Mouse (Mus musculus): ENCODE measurements around the gene Edem3. TPM values are rescaled to one million over a fixed set of nuclear protein-coding genes. Genes with fewer than 3 reads are reported as not detected.

The Edem3 gene
- 9.1 and 21.7 TPM in 2 replicates for polyA plus RNA-seq (2014; fragmentation: Nextera tagmentation; extraction: Ambion mirVana)

- peaks cover 9% of the 10 kb centered on the region; the same call in 1 of the 2 replicates for H3K4me1 ChIP-seq (ENCODE audit: control insufficient read depth, insufficient read depth, low read length)
- H3K27ac ChIP-seq (ENCODE audit: low read depth, low read length) = peak within 1 kb of the TSS; percentile 73
- H3K9ac ChIP-seq (ENCODE audit: low read depth, low read length) = peak within 1 kb of the TSS; percentile 79
- peak; percentile 100 for ATAC-seq (ENCODE audit: low FRiP score, low TSS enrichment)
- H3K36me3 ChIP-seq (ENCODE audit: control insufficient read depth, insufficient read depth, low read length) = no peaks in the 10 kb centered on the region; the same call in 1 of the 2 replicates
- under 1% methylated on average over 60 of the region's 64 CpGs for WGBS
- peak within 1 kb of the TSS; percentile 83 for H3K4me2 ChIP-seq (replicated peaks; ENCODE audit: low read depth, low read length)
- no peaks in the 10 kb centered on the region for H3K9me3 ChIP-seq (ENCODE audit: control insufficient read depth, low read length)
- no peaks in the 10 kb centered on the region for H3K27me3 ChIP-seq (ENCODE audit: control insufficient read depth, insufficient read depth, low read length)
- H3K4me3 ChIP-seq (ENCODE audit: low read length) = peak within 1 kb of the TSS; percentile 88
Observed at GRCm38 (mm10) chr1:151754881-151755659, at the start of gene Edem3. Gene Edem3, plus strand, starts transcription at chr1:151755371.

GRCm38 (mm10) chr1:151705723-151706396, 49.3 kb upstream of the Edem3 start:
- WGBS = 30% methylated on average over 11 of the region's 11 CpGs
- peak; percentile 60 for ATAC-seq (ENCODE audit: low FRiP score, low TSS enrichment)
- Histone ChIP-seq H3K4me1 (ENCODE audit: control insufficient read depth, insufficient read depth, low read length) (no peaks in the 10 kb centered on the region), H3K9ac (ENCODE audit: low read depth, low read length) (no peak overlapping the region), H3K27me3 (ENCODE audit: control insufficient read depth, insufficient read depth, low read length) (no peaks in the 10 kb centered on the region), H3K4me2 (replicated peaks; ENCODE audit: low read depth, low read length) (no peak overlapping the region), H3K4me3 (ENCODE audit: low read length) (no peak overlapping the region), H3K27ac (ENCODE audit: low read depth, low read length) (no peak overlapping the region), H3K36me3 (ENCODE audit: control insufficient read depth, insufficient read depth, low read length) (no peaks in the 10 kb centered on the region), H3K9me3 (ENCODE audit: control insufficient read depth, low read length) (no peaks in the 10 kb centered on the region)

- 0 out of 2 replicates have a peak overlapping the region, but pooled peaks have one; percentile 8 for H3K9ac ChIP-seq (ENCODE audit: low read depth, low read length)
- no peaks in the 10 kb centered on the region for H3K9me3 ChIP-seq (ENCODE audit: control insufficient read depth, low read length)
- no peak overlapping the region for H3K27ac ChIP-seq (ENCODE audit: low read depth, low read length)
- ATAC-seq (ENCODE audit: low FRiP score, low TSS enrichment) = no peak; the same call in 1 of the 2 replicates
- no peak overlapping the region for H3K4me2 ChIP-seq (replicated peaks; ENCODE audit: low read depth, low read length)
- no peaks in the 10 kb centered on the region for H3K27me3 ChIP-seq (ENCODE audit: control insufficient read depth, insufficient read depth, low read length)
- H3K4me3 ChIP-seq (ENCODE audit: low read length) = no peak overlapping the region
- no peaks in the 10 kb centered on the region for H3K36me3 ChIP-seq (ENCODE audit: control insufficient read depth, insufficient read depth, low read length)
- no peaks in the 10 kb centered on the region for H3K4me1 ChIP-seq (ENCODE audit: control insufficient read depth, insufficient read depth, low read length)
- WGBS = 89% methylated on average over 3 of the region's 3 CpGs
Observed at GRCm38 (mm10) chr1:151706397-151706752, 48.8 kb upstream of the Edem3 start.

- no peak overlapping the region for H3K9ac ChIP-seq (ENCODE audit: low read depth, low read length)
- ATAC-seq (ENCODE audit: low FRiP score, low TSS enrichment) = no peak
- no peaks in the 10 kb centered on the region for H3K4me1 ChIP-seq (ENCODE audit: control insufficient read depth, insufficient read depth, low read length)
- H3K4me3 ChIP-seq (ENCODE audit: low read length) = no peak overlapping the region
- no peak overlapping the region for H3K27ac ChIP-seq (ENCODE audit: low read depth, low read length)
- H3K36me3 ChIP-seq (ENCODE audit: control insufficient read depth, insufficient read depth, low read length) = no peaks in the 10 kb centered on the region
- no peaks in the 10 kb centered on the region for H3K9me3 ChIP-seq (ENCODE audit: control insufficient read depth, low read length)
- H3K4me2 ChIP-seq (replicated peaks; ENCODE audit: low read depth, low read length) = no peak overlapping the region
- WGBS = 20% methylated on average over 13 of the region's 13 CpGs
- no peaks in the 10 kb centered on the region for H3K27me3 ChIP-seq (ENCODE audit: control insufficient read depth, insufficient read depth, low read length)
Observed at GRCm38 (mm10) chr1:151708966-151709733, 46.0 kb upstream of the Edem3 start.

- Histone ChIP-seq H3K4me2 (replicated peaks; ENCODE audit: low read depth, low read length) (no peak overlapping the region), H3K4me1 (ENCODE audit: control insufficient read depth, insufficient read depth, low read length) (no peaks in the 10 kb centered on the region), H3K27me3 (ENCODE audit: control insufficient read depth, insufficient read depth, low read length) (no peaks in the 10 kb centered on the region), H3K27ac (ENCODE audit: low read depth, low read length) (no peak overlapping the region), H3K4me3 (ENCODE audit: low read length) (no peak overlapping the region), H3K36me3 (ENCODE audit: control insufficient read depth, insufficient read depth, low read length) (no peaks in the 10 kb centered on the region), H3K9ac (ENCODE audit: low read depth, low read length) (no peak overlapping the region), H3K9me3 (ENCODE audit: control insufficient read depth, low read length) (no peaks in the 10 kb centered on the region)
- WGBS = 54% methylated on average over 2 of the region's 2 CpGs
- ATAC-seq (ENCODE audit: low FRiP score, low TSS enrichment) = no peak
Observed at GRCm38 (mm10) chr1:151709734-151710022, 45.5 kb upstream of the Edem3 start.

GRCm38 (mm10) chr1:151710424-151711055, 44.6 kb upstream of the Edem3 start:
- H3K4me2 ChIP-seq (replicated peaks; ENCODE audit: low read depth, low read length) = no peak overlapping the region
- no peak for ATAC-seq (ENCODE audit: low FRiP score, low TSS enrichment)
- H3K9ac ChIP-seq (ENCODE audit: low read depth, low read length) = no peak overlapping the region
- no peaks in the 10 kb centered on the region for H3K9me3 ChIP-seq (ENCODE audit: control insufficient read depth, low read length)
- H3K36me3 ChIP-seq (ENCODE audit: control insufficient read depth, insufficient read depth, low read length) = no peaks in the 10 kb centered on the region
- 49% methylated on average over 5 of the region's 5 CpGs for WGBS
- H3K4me3 ChIP-seq (ENCODE audit: low read length) = no peak overlapping the region
- H3K27ac ChIP-seq (ENCODE audit: low read depth, low read length) = no peak overlapping the region
- no peaks in the 10 kb centered on the region for H3K4me1 ChIP-seq (ENCODE audit: control insufficient read depth, insufficient read depth, low read length)
- no peaks in the 10 kb centered on the region for H3K27me3 ChIP-seq (ENCODE audit: control insufficient read depth, insufficient read depth, low read length)

- no peak overlapping the region for H3K4me2 ChIP-seq (replicated peaks; ENCODE audit: low read depth, low read length)
- no peaks in the 10 kb centered on the region for H3K9me3 ChIP-seq (ENCODE audit: control insufficient read depth, low read length)
- no peak overlapping the region for H3K9ac ChIP-seq (ENCODE audit: low read depth, low read length)
- H3K36me3 ChIP-seq (ENCODE audit: control insufficient read depth, insufficient read depth, low read length) = no peaks in the 10 kb centered on the region
- H3K27me3 ChIP-seq (ENCODE audit: control insufficient read depth, insufficient read depth, low read length) = no peaks in the 10 kb centered on the region
- no peak for ATAC-seq (ENCODE audit: low FRiP score, low TSS enrichment)
- no peak overlapping the region for H3K4me3 ChIP-seq (ENCODE audit: low read length)
- 77% methylated on average over 7 of the region's 7 CpGs for WGBS
- no peaks in the 10 kb centered on the region for H3K4me1 ChIP-seq (ENCODE audit: control insufficient read depth, insufficient read depth, low read length)
- no peak overlapping the region for H3K27ac ChIP-seq (ENCODE audit: low read depth, low read length)
Observed at GRCm38 (mm10) chr1:151711062-151711461, 44.1 kb upstream of the Edem3 start.

GRCm38 (mm10) chr1:151712664-151713063, 42.5 kb upstream of the Edem3 start:
- H3K4me1 ChIP-seq (ENCODE audit: control insufficient read depth, insufficient read depth, low read length) = no peaks in the 10 kb centered on the region
- no peak overlapping the region for H3K4me2 ChIP-seq (replicated peaks; ENCODE audit: low read depth, low read length)
- no peaks in the 10 kb centered on the region for H3K9me3 ChIP-seq (ENCODE audit: control insufficient read depth, low read length)
- no peak for ATAC-seq (ENCODE audit: low FRiP score, low TSS enrichment)
- H3K9ac ChIP-seq (ENCODE audit: low read depth, low read length) = no peak overlapping the region
- no peak overlapping the region for H3K27ac ChIP-seq (ENCODE audit: low read depth, low read length)
- 40% methylated on average over 5 of the region's 5 CpGs for WGBS
- no peaks in the 10 kb centered on the region for H3K27me3 ChIP-seq (ENCODE audit: control insufficient read depth, insufficient read depth, low read length)
- H3K36me3 ChIP-seq (ENCODE audit: control insufficient read depth, insufficient read depth, low read length) = no peaks in the 10 kb centered on the region
- no peak overlapping the region for H3K4me3 ChIP-seq (ENCODE audit: low read length)

Measured in kidney, embryonic 14.5 days (tissue).